Mouse (Mus musculus) layer of hippocampus, postnatal 25 days (tissue): ENCODE data around the gene Heatr9. TPM values are rescaled to one million over a fixed set of nuclear protein-coding genes. Genes with fewer than 3 reads are reported as not detected.
"Not testable (repeated sequence)": the region's sequence is repeated elsewhere in the genome, so short reads cannot be mapped to it uniquely, and the experiment has no call there.

Experiments used
- DNase-seq, 2 experiments: peaks; one replicate each; pipeline ENCODE4 v3.0.0; 2022; ENCODE audit warnings: mixed read lengths in 2 of 2, low spot score in 1 of 2; ENCODE audit errors: extremely low spot score in 1 of 2
- total RNA-seq, 2 experiments: library from RNA; stranded (reverse); gene quantifications; 2 replicates each; pipeline ENCODE4 v1.2.3; 2021

The Heatr9 gene
- not detected for total RNA-seq

- DNase-seq: no peak
Measured at GRCm38 (mm10) chr11:83522075-83522474, at the start of gene Heatr9. Gene Heatr9 (minus strand): TSS chr11:83522175.

- DNase-seq: no peak
Measured at GRCm38 (mm10) chr11:83570189-83570588, 48.2 kb upstream of the Heatr9 start.

- DNase-seq: no peak
Measured at GRCm38 (mm10) chr11:83569249-83569648, 47.3 kb upstream of the Heatr9 start.

GRCm38 (mm10) chr11:83568786-83569185 is 46.8 kb upstream of the Heatr9 start:
- DNase-seq: no peak

DNA sequence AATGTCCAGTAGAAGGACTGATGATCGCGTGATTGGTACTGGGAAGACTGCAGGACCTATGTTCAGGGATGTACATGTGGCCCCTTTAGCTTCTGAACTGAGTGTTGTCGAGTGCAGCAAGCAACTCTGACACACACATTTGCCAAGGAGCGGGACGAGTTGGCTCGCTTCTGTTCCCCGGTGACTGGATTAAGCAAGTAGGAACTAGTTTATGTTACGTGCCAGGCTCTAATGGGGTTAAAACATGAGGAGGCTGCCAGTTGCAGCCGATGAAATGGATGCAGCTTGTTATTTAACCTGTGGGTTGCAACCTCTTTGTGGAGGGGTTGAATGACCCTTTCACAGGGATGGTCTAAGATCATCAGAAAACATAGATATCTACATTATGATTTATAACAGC is 46.1 kb upstream of the Heatr9 start:
- no peak for DNase-seq

DNA sequence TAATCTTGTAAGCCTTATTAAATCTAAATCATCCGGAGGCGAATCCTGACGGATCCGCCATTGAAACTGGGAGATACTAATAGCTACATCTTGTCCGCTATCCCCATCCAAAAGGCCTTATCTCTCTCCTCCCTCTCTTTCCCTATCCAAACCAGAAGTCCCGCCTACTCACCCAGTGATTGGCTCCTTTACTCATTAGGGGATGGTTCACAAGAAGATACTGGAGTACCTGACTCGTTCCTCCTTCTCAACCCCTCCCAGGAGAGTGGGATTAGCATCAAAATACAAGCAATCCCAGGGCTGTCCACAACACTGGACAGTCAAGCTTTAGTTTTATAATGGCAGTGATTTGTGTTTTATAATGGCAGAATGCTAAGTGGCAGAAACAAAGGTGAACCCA is 45.3 kb upstream of the Heatr9 start:
- DNase-seq: no peak

- DNase-seq: no peak
Measured at GRCm38 (mm10) chr11:83566617-83567016, 44.6 kb upstream of the Heatr9 start.

DNA sequence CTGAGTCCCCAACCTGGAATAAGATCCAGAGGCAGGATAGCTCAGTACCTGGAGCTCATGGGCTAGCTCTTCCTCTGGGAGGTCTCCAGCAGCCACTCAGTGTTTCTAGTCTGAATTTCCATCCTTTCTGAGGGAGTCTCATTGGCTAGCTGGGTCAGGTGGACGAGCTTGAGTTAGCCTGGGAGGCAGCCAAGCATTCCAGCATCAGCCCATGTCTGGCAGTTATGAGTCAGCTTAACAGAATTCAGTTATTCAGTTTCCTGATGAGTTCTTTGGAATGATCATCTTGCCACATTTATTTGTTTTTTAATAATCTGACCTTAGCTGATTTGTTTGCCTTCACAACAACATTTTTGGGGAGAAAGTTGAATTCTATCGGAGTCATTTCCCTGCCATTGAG is 41.8 kb upstream of the Heatr9 start:
- DNase-seq: no peak

DNA sequence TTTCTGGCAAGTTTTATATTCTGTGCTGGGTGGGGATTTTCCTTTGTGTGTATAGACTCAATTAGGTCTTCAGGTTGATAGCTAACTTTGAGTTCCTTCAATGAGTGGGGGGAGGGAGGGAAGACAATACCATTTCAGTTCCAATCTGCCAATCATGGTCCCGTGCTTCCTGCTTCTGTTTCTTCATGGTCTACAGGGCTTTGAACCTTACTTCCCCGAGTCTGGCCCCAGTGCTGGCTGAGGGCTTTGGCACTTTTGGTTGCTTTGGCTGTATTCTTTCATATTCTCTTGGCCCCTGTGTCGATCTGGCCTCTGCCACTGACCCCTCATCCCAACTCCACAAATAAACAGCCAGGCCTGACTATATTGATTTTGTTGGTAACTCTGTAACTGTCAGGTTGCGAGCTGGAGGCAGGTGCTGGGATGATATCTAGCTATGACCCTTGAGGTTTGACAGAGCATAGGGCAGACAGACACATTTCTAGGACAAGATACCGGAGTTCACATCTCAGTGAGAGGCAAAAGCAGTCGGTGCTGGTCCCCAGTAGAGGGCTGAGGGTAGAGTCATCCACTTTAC is 40.4 kb upstream of the Heatr9 start:
- no peak for DNase-seq

GRCm38 (mm10) chr11:83560405-83560804 is 38.4 kb upstream of the Heatr9 start:
- no peak for DNase-seq

DNA sequence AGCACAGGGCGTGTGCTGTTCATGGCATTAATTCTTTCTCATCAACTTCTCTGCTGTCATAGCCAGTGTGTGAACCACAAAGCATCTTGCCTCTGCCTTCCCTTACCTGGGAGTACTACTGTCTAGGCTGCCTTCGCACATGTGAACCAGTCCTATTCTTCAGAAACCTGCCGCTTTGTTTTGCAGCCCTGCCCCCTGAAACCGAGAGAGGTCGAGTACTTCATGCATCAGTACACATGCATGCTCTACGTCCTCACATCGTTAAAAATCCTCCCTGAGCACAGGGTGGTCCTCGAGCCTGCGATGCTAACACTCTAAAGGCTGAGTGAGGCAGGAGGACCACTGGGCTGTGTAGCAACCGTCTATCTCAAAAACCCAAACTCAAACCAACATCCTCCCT is 35.1 kb upstream of the Heatr9 start:
- no peak for DNase-seq

- DNase-seq: peak; percentile 17 to 21
Measured at GRCm38 (mm10) chr11:83556085-83556781, 34.3 kb upstream of the Heatr9 start.

DNA sequence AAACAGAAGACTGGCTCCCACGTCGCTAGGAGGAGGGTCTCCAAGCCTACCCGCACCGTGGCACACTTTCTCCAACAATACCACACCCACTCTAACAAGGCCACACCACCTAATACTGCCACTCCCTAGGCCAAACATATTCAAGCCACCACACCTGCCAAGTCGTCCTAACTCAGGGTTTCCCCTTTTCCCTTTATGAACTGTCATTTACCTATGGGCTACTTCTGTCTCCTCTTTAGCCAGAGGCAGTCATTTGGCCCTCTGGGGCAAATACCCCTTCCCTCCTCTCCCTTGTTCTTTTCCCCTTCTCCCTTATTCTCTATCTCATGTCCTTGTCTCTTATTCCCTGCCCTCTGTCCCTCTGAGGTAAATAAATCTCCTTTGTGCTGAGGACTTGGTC is 29.7 kb upstream of the Heatr9 start:
- DNase-seq: no peak

GRCm38 (mm10) chr11:83551037-83551436 is 29.1 kb upstream of the Heatr9 start:
- not testable (repeated sequence) for DNase-seq

DNA sequence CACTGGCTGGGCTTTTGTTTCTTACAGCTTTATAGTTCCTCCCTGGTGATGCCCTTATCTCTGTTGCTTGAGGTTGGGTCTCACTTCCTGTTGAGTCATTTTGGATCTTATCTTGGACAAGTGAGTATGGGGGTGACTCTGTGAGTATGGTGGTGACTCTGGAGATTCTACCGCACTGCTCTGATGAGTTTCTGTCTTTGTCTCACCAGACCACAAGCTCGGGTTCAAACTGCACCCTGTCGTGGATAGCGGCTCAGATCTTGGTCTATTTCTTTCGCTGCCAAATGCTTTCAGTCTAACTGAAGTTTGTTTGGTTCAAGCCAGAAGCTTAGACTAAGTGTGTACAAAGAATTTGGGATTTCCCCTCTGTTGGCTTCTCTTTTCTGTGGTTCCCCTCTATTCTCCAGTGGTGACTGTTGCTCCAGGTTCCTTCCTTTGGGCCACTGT is 28.2 kb upstream of the Heatr9 start:
- DNase-seq: no peak

DNA sequence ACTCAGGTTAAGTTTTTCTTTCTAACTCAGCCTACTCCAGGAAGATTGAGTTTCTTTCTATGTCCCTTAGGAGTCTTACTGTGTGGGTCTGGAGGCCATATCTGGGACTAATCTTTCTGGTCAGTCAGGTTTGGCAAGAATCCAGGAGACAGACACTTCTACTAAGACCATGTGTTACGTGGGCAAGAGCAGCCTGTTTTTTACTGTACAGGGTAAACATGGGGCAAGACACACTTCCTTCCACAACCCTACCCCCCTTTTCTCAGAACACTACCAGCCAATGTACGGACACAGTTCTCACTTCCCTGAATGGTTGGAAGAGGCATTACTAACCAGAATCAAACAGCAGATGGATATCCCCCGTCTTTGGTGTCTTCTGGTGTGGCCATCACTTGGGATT is 22.2 kb upstream of the Heatr9 start:
- no peak for DNase-seq

DNA sequence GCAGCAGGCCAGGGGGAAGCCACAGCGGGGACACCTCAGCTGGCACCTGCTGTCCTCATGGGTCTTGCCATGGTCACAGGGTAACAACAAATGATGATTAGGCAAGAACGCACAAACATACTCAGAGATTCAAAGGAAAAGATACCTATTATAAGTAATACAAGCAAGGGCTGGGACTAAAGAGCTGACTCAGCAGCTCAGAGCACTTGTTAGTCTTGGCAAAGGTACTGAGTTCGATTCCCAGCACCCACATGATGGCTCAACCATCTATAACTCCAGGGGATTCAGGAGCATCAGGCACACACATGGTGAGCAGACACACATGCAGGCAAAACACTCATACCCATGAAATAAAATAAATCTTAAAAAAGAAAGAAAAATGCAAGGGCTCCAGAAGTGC is 19.4 kb upstream of the Heatr9 start:
- no peak for DNase-seq

GRCm38 (mm10) chr11:83540931-83541330 is 19.0 kb upstream of the Heatr9 start:
- DNase-seq: no peak

- DNase-seq: no peak
Measured at GRCm38 (mm10) chr11:83538705-83539314, 16.8 kb upstream of the Heatr9 start.

GRCm38 (mm10) chr11:83536831-83537230 is 14.9 kb upstream of the Heatr9 start:
- DNase-seq: no peak

DNA sequence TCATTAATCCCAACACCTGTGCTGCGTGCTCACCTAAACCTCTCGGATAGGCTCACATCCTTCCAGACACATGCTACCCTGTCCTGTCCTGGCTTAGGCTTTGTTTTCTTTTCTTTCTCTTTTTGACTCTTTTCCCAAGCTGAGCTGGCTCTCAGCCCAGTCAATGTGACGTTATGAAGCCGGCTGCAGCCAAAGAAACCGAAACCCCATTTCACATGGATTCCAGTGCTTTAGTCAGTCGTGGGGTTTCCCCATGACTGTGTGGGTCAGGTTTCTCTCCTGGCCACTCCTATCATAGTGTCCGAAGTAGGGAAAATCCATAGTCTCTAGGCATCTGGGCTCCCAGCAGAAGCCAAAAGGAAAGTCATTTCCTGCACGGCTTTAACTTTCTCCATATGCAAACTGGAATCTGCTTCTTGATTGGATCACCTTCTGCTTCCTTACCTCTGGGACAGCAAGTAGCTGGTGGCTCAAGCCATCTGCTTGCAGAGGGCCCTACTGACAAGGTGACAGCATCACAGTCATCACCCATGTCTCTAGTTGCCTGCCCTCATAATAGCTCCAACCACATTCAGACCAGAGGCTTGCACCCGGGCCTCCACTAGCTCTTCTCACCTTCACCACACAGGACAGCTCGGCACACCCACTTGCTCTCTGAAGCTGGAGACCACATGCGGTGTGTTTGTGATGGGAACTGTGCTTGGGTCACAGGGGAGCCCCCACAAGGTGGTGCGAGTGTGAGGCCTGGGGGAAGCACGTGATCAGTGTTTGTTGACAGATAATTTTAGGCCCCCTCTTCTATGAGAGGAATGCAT is 12.8 kb upstream of the Heatr9 start:
- peak in 1 of 2 experiments; percentile 66 for DNase-seq
